Mouse (Mus musculus): ENCODE data around the gene Plcb4. TPM values are rescaled to one million over a fixed set of nuclear protein-coding genes. Genes with fewer than 3 reads are reported as not detected.

The Plcb4 gene
- polyA plus RNA-seq, 1 experiment from 2014 or later = 13.8 TPM

GRCm38 (mm10) chr2:136058398-136058797 lies 399.6 kb downstream of the Plcb4 start:
- Histone ChIP-seq H3K9ac (replicated peaks; ENCODE audit: low read depth) (no peak overlapping the region), H3K4me3 (ENCODE audit: low read depth, low read length) (no peak overlapping the region), H3K4me1 (ENCODE audit: insufficient read depth, low read depth, low read length) (no peaks in the 10 kb centered on the region), H3K27me3 (replicated peaks; ENCODE audit: insufficient read depth, low read length) (peaks cover 16% of the 10 kb centered on the region), H3K9me3 (ENCODE audit: low read length) (no peaks in the 10 kb centered on the region), H3K4me2 (replicated peaks; ENCODE audit: low read depth, low read length) (no peak overlapping the region), H3K36me3 (ENCODE audit: insufficient read depth, low read length) (no peaks in the 10 kb centered on the region), H3K27ac (ENCODE audit: low read length) (no peak overlapping the region)
- 13% methylated on average over 7 of the region's 7 CpGs for WGBS
- ATAC-seq = no peak
- no peak for DNase-seq (ENCODE audit: low spot score)
- no peak for TF ChIP-seq CTCF (IDR thresholded peaks at IDR 0.05)
- no peak for TF ChIP-seq EP300 (IDR thresholded peaks at IDR 0.05)

DNA sequence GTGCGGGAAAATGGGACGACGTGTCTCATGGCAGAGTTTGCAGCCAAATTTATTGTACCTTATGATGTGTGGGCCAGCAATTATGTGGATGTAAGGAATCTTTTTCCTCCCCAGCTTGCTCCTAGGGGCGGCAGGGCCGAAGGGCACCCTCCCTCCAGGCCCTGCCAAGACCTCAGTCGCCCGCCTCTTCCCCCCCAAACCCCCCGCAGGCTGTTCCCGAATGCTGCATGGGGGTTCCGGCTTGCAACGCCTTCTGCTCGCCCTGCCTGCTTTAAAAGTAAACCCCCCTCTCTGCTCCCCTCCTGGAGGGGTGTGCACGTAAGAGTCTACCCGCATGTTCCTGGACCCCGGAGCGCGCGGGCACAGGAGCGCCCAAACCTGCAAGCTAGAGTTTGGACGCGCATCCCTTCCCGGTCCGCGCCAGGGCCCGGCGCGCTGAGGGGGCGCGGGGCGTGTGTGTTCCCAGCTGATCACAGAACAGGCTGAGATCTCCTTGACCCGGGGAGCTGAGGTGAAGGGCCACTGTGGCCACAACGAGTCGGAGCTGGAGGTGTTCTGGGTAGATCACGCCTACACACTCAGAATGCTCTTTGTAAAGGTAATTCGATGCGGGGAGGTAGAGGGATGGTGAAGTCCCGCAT lies 400.3 kb downstream of the Plcb4 start:
- Histone ChIP-seq H3K36me3 (ENCODE audit: insufficient read depth, low read length) (no peaks in the 10 kb centered on the region), H3K9me3 (ENCODE audit: low read length) (no peaks in the 10 kb centered on the region), H3K4me1 (ENCODE audit: insufficient read depth, low read depth, low read length) (no peaks in the 10 kb centered on the region), H3K4me3 (ENCODE audit: low read depth, low read length) (no peak overlapping the region), H3K9ac (replicated peaks; ENCODE audit: low read depth) (no peak overlapping the region), H3K4me2 (replicated peaks; ENCODE audit: low read depth, low read length) (no peak overlapping the region), H3K27ac (ENCODE audit: low read length) (no peak overlapping the region), H3K27me3 (replicated peaks; ENCODE audit: insufficient read depth, low read length) (peaks cover 16% of the 10 kb centered on the region)
- TF ChIP-seq CTCF (IDR thresholded peaks at IDR 0.05) (no peak), EP300 (IDR thresholded peaks at IDR 0.05) (no peak)
- DNase-seq (ENCODE audit: low spot score) (no peak), ATAC-seq (no peak)
- 2% methylated on average over 37 of the region's 37 CpGs for WGBS

Data from lung, postnatal 0 days (tissue).